Mouse (Mus musculus): ENCODE measurements around the gene Slc16a2.
"Not testable (repeated sequence)": the region's sequence is repeated elsewhere in the genome, so short reads cannot be mapped to it uniquely, and the experiment has no call there.

The Slc16a2 gene

GRCm38 (mm10) chrX:103670245-103670644 lies 151.5 kb downstream of the Slc16a2 start:
- in situ Hi-C loops (cut with MboI; ENCODE audit: unreplicated experiment in 2 of 2): no loop called here

GRCm38 (mm10) chrX:103664445-103664844 lies 157.3 kb downstream of the Slc16a2 start:
- in situ Hi-C loops (cut with MboI; ENCODE audit: unreplicated experiment in 2 of 2): not testable (repeated sequence)

GRCm38 (mm10) chrX:103658985-103659384 lies 162.8 kb downstream of the Slc16a2 start:
- in situ Hi-C loops (cut with MboI; ENCODE audit: unreplicated experiment in 2 of 2): no loop called here

- in situ Hi-C loops (cut with MboI; ENCODE audit: unreplicated experiment in 2 of 2): no loop called here
Measured at GRCm38 (mm10) chrX:103653021-103653420, 168.8 kb downstream of the Slc16a2 start.

GRCm38 (mm10) chrX:103652048-103652447 lies 169.7 kb downstream of the Slc16a2 start:
- in situ Hi-C loops (cut with MboI; ENCODE audit: unreplicated experiment in 2 of 2): no loop called here

Measured in v-Abl transformed pro-B cells (cell line).